Mouse (Mus musculus): ENCODE data around the gene Gm572. TPM values are rescaled to one million over a fixed set of nuclear protein-coding genes. Genes with fewer than 3 reads are reported as not detected.

Gm572 gene
- polyA plus RNA-seq, 1 experiment: not detected

DNA sequence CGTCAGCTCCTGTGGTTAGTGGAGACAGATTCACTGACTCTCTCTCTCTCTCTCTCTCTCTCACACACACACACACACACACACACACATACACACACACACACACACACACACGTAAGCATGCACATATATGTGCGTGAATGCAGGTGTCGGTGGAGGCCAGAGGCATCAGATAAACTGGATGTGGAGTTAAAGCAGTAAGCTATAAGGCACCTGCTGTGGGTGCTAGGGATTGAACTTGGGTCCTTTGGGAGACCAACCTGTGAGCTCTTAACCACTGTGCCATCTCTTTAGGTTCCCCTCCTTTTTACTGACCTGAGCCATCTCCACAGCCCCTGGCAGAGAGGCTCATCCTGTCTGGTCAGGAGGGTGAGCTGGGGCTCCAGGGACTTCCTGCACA, 39.8 kb downstream of the Gm572 start:
- WGBS: 95% methylated on average over 4 of the region's 4 CpGs

DNA sequence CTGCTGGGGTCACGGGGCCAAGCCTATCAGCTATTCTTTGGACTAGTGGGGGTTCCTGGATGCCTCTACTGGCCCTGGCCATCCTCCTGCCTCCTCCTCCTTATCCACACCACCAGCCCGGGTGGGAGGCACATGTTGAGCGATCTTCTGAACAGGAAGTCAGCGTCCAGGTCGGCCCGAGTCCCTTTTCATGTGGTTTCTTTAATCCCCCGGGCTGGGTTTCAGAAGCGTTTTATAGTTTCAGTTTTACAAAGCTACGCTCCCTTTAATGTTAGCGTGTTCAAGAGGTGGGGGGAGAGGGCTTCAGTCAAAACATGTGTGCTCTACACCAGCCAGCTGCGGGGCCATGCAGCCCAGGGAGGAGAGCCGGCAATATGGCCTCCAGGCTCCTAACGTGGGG, 40.4 kb downstream of the Gm572 start:
- WGBS: 85% methylated on average over 13 of the region's 13 CpGs
- Histone ChIP-seq H3K4me1 (ENCODE audit: control insufficient read depth, insufficient read depth, low read length) (0 out of 2 replicates have a peak, but pooled peaks cover 3% of the 10 kb centered on the region), H3K27ac (ENCODE audit: insufficient read depth, low read depth, low read length) (no peak overlapping the region), H3K4me3 (ENCODE audit: insufficient read depth, low read depth, low read length) (no peak overlapping the region)
- no peak for TF ChIP-seq CTCF (IDR thresholded peaks at IDR 0.05; ENCODE audit: insufficient read depth, low read depth, low read length)
- no peak for TF ChIP-seq POLR2A (IDR thresholded peaks at IDR 0.05; ENCODE audit: insufficient read depth, low read depth, low read length)

More for the DNA sequence above, 39.8 kb downstream of the Gm572 start:
- no peak overlapping the region for H3K4me3 ChIP-seq (ENCODE audit: insufficient read depth, low read depth, low read length)
- 0 out of 2 replicates have a peak, but pooled peaks cover 3% of the 10 kb centered on the region for H3K4me1 ChIP-seq (ENCODE audit: control insufficient read depth, insufficient read depth, low read length)
- H3K27ac ChIP-seq (ENCODE audit: insufficient read depth, low read depth, low read length): no peak overlapping the region
- TF ChIP-seq POLR2A (IDR thresholded peaks at IDR 0.05; ENCODE audit: insufficient read depth, low read depth, low read length) (no peak), CTCF (IDR thresholded peaks at IDR 0.05; ENCODE audit: insufficient read depth, low read depth, low read length) (no peak)

DNA sequence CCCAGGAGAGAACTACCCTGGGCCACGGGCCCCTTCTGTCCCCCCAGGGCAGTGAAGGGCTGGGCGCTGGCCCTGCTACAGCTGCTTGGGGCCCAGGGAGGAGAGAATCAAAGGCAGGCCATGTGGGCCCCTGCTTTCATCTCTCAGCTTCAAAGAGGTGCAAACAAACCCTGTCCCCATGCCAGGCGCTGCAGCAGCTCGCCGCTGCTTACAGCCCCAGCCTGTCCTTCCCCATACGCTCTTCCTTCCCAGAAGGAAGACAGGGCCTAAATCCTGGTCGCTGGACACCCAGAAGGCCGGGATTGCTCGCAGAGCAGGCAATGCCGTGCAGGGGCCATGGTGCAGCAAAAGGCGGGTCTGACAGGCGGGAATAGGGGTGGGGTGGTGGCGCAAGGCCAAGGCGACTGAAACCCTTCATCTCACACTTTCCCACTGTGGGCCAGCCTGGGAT, 43.4 kb downstream of the Gm572 start:
- 56% methylated on average over 14 of the region's 14 CpGs for WGBS
- TF ChIP-seq CTCF (IDR thresholded peaks at IDR 0.05; ENCODE audit: insufficient read depth, low read depth, low read length) (no peak), POLR2A (IDR thresholded peaks at IDR 0.05; ENCODE audit: insufficient read depth, low read depth, low read length) (no peak)
- no peak overlapping the region for H3K4me3 ChIP-seq (ENCODE audit: insufficient read depth, low read depth, low read length)
- H3K4me1 ChIP-seq (ENCODE audit: control insufficient read depth, insufficient read depth, low read length): 0 out of 2 replicates have a peak, but pooled peaks cover 3% of the 10 kb centered on the region
- no peak overlapping the region for H3K27ac ChIP-seq (ENCODE audit: insufficient read depth, low read depth, low read length)

DNA sequence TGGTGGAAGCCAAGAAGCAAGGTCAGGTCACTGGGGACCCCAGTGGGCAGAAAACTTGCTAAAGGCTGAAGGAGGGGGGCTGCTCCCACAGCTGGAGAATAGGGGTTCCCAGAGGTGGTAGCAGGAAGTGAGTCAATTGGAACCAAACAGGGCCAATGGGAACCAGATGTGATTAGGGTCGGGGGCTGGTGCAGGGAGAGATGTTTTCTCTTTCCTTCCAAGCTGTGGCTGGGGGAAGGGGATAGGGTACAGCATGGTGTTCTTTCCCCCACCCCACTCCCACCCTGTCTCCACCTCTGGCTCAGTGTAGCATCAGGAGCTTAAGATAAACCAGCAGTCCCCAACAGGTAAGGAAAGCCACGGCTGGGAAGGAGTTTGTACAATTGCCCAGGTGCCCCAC, 45.0 kb downstream of the Gm572 start:
- TF ChIP-seq CTCF (IDR thresholded peaks at IDR 0.05; ENCODE audit: insufficient read depth, low read depth, low read length) (no peak), POLR2A (IDR thresholded peaks at IDR 0.05; ENCODE audit: insufficient read depth, low read depth, low read length) (no peak)
- H3K27ac ChIP-seq (ENCODE audit: insufficient read depth, low read depth, low read length): no peak overlapping the region
- H3K4me3 ChIP-seq (ENCODE audit: insufficient read depth, low read depth, low read length): no peak overlapping the region
- 83% methylated on average over 2 of the region's 2 CpGs for WGBS
- H3K4me1 ChIP-seq (ENCODE audit: control insufficient read depth, insufficient read depth, low read length): 0 out of 2 replicates have a peak, but pooled peaks cover 3% of the 10 kb centered on the region

DNA sequence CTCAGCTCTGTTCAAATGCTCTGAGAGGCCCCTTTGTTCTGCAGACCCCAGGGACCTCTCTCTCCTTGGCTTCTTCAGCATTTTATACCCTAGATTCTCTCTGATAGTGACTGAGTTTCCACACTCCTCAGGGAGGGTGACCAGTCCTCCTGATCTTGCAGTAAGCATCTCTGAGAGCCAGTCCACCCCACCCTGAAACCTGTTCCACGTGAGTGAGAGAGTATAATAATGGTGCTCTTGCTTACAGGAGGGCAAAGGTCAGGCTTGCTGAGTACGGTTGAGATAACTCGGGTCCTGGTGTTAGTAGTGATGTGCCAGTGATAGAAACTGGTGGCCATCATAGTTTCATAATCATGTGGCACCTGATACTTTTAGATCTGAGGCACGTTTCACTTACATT, 48.1 kb downstream of the Gm572 start:
- WGBS: 93% methylated on average over 4 of the region's 4 CpGs
- no peaks in the 10 kb centered on the region for H3K4me1 ChIP-seq (ENCODE audit: control insufficient read depth, insufficient read depth, low read length)
- TF ChIP-seq CTCF (IDR thresholded peaks at IDR 0.05; ENCODE audit: insufficient read depth, low read depth, low read length): no peak
- no peak for TF ChIP-seq POLR2A (IDR thresholded peaks at IDR 0.05; ENCODE audit: insufficient read depth, low read depth, low read length)
- no peak overlapping the region for H3K4me3 ChIP-seq (ENCODE audit: insufficient read depth, low read depth, low read length)
- no peak overlapping the region for H3K27ac ChIP-seq (ENCODE audit: insufficient read depth, low read depth, low read length)

DNA sequence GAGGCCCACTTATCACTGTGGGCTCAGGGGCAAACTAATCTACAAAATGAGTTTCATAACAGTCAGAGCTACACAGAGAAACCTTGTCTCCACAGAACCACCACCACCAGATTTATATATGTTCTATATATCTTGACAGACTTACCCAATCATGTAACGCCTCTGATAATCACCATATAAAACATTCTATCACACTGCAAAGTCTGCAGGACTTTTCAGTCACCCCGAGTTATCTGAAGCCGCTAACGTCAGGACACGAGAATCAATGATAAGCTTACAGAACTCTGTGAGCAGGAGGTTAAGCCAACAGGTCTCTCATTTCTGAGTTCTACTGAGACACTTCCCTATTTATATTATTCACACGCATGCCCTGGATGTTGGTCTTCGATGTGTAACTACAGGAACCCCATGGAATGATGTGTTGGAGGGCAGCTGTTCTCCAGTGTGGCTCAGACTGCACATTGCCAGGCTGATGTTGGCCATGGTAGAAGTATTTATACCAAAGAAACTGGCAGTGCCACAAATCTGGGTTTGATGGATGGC, 50.4 kb downstream of the Gm572 start:
- Histone ChIP-seq H3K4me3 (ENCODE audit: insufficient read depth, low read depth, low read length) (no peak overlapping the region), H3K4me1 (ENCODE audit: control insufficient read depth, insufficient read depth, low read length) (no peaks in the 10 kb centered on the region), H3K27ac (ENCODE audit: insufficient read depth, low read depth, low read length) (no peak overlapping the region)
- WGBS: 98% methylated on average over 7 of the region's 7 CpGs
- TF ChIP-seq CTCF (IDR thresholded peaks at IDR 0.05; ENCODE audit: insufficient read depth, low read depth, low read length) (no peak), POLR2A (IDR thresholded peaks at IDR 0.05; ENCODE audit: insufficient read depth, low read depth, low read length) (no peak)

DNA sequence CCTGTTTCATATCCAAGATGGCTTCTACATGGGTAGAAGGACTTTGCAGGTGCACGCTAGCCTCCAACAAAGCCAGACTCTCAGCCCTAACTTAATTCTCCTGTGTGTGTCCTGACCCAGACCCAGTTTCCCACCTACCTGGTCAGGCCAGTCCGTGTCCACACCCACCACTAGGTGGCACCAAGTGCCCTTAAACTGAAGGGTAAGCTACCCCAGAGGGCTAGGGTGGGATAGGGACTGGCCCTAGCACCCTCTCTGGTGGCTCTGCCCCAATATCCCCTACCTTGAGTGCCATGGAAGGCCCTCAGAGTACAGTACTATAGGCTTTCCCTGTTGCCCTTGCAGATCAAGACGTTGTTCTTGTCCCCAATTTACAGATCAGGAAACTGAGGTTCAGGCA, 61.6 kb downstream of the Gm572 start:
- peaks cover 8% of the 10 kb centered on the region for H3K4me1 ChIP-seq (ENCODE audit: control insufficient read depth, insufficient read depth, low read length)
- H3K4me3 ChIP-seq (ENCODE audit: insufficient read depth, low read depth, low read length): no peak overlapping the region
- no peak overlapping the region for H3K27ac ChIP-seq (ENCODE audit: insufficient read depth, low read depth, low read length)
- 59% methylated on average over 3 of the region's 3 CpGs for WGBS
- TF ChIP-seq POLR2A (IDR thresholded peaks at IDR 0.05; ENCODE audit: insufficient read depth, low read depth, low read length) (no peak), CTCF (IDR thresholded peaks at IDR 0.05; ENCODE audit: insufficient read depth, low read depth, low read length) (0 out of 2 replicates have a peak, but pooled peaks have one; percentile 13)

DNA sequence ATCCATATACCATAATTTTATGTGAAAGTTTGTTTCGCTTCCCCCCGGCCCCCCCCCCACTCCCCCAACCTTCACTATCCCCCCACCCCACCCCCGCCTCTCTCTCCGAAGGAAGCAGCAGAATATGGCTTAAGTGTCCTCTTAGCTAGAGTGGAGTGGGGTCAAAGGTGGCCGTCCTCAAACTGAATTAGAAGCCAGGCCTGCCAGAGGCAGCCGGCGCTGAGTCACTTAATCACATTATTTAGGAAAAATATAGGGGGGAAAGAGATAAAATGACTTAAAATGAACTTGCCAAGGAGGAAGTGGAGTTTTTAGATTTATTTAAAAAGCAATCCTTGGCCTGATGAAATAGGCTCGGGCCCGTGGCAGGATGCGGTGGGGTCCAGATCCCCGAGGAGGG, 65.7 kb downstream of the Gm572 start:
- Histone ChIP-seq H3K4me3 (ENCODE audit: insufficient read depth, low read depth, low read length) (no peak overlapping the region), H3K27ac (ENCODE audit: insufficient read depth, low read depth, low read length) (no peak overlapping the region), H3K4me1 (ENCODE audit: control insufficient read depth, insufficient read depth, low read length) (peaks cover 20% of the 10 kb centered on the region)
- 59% methylated on average over 11 of the region's 11 CpGs for WGBS
- no peak for TF ChIP-seq CTCF (IDR thresholded peaks at IDR 0.05; ENCODE audit: insufficient read depth, low read depth, low read length)
- TF ChIP-seq POLR2A (IDR thresholded peaks at IDR 0.05; ENCODE audit: insufficient read depth, low read depth, low read length): no peak

DNA sequence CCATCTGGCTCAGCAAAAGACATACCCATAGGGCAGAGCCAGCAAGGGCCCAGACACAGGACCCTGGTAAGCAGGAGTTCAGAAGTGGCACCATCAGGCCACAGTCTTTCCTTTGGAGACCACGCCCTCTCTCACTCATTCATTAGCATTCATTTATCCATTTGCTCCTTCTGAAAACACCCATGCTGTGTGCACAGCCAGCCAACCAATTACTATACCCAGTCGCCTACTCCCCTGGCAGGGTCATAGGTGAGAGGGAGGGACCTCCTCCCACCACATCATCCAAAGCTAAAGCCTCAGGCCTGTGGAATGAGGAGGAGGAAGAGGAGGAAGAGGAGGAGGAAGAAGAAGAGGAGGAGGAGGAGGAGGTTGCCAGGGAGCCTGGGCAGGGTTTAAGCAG, 67.3 kb downstream of the Gm572 start:
- H3K27ac ChIP-seq (ENCODE audit: insufficient read depth, low read depth, low read length): no peak overlapping the region
- TF ChIP-seq POLR2A (IDR thresholded peaks at IDR 0.05; ENCODE audit: insufficient read depth, low read depth, low read length) (no peak), CTCF (IDR thresholded peaks at IDR 0.05; ENCODE audit: insufficient read depth, low read depth, low read length) (no peak)
- peaks cover 20% of the 10 kb centered on the region for H3K4me1 ChIP-seq (ENCODE audit: control insufficient read depth, insufficient read depth, low read length)
- 69% methylated on average over 2 of the region's 2 CpGs for WGBS
- H3K4me3 ChIP-seq (ENCODE audit: insufficient read depth, low read depth, low read length): no peak overlapping the region

Data from olfactory bulb, adult 2 months (tissue).